Mouse (Mus musculus): Measurements from ENCODE around the gene Zfp639.

DNA sequence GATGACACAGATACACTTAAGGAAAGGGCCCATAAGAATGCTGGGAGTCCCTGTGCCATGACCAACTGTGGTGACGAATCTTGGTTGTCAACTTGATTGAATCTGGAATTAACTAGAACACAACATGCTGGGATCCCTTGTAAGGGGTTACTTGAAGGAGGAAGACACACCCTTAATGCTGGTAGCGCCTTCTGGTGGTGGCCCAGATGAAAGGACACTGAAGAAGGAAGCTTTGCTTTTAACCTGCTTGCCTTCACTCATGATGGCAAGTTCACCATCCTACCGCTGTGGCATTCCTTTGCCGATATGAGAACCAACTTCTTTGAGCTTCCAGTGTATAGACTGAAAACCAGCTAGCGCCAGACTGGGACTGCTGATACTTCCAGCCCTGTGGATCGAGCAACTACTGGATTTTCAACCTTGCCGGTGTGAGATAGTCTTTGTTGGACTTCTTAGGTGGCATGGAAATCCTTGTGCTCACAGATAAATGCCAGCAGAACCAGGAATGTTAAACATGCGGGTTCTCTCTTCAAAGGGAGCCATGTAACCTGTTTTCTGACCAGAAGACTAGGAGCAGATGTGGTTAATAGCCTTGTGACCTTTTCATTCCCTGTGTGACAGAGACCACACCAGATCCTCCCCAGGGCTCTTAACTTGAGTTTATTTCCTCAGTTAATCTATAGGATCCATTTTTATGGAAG, 15.5 kb upstream of the Zfp639 start:
- TF ChIP-seq CTCF (IDR thresholded peaks at IDR 0.05; ENCODE audit: low read depth) (peak; percentile 52), EP300 (optimal IDR thresholded peaks at IDR 0.05) (no peak)

Measured in stomach, postnatal 0 days (tissue).